Mouse (Mus musculus): ENCODE results near the gene Noct. TPM values are rescaled to one million over a fixed set of nuclear protein-coding genes. Genes with fewer than 3 reads are reported as not detected.

The Noct gene
- polyA plus RNA-seq, 1 experiment from 2014 or later, result 8.3 TPM

Small RNA genes within 50 kb of the gene (microRNA-seq; reads per million reads assigned to microRNA genes)
- not detected for gene Gm24282

Other genes starting within 250 kb of the Noct start
- 61.1 and 72.6 TPM in 2 replicates for gene Elf2, start 116.2 kb downstream of the Noct start, polyA plus RNA-seq (2014; fragmentation: Nextera tagmentation; extraction: Ambion mirVana)
- gene Mgarp, start 172.3 kb downstream of the Noct start, polyA plus RNA-seq (2014; fragmentation: Nextera tagmentation; extraction: Ambion mirVana), result 2.9 and 3.0 TPM in 2 replicates
- gene Ndufc1, start 184.5 kb downstream of the Noct start, polyA plus RNA-seq (2014; fragmentation: Nextera tagmentation; extraction: Ambion mirVana), result 674 and 700 TPM in 2 replicates
- gene Naa15, start 190.7 kb downstream of the Noct start, polyA plus RNA-seq (2014; fragmentation: Nextera tagmentation; extraction: Ambion mirVana), result 41.5 and 45.7 TPM in 2 replicates